Mouse (Mus musculus): ENCODE measurements at regions not wholly inside any gene's neighbourhood (a gene's known extent, or its start where the extent isn't known, plus 50 kb on each side); places are given as distances from the start of the nearest gene placed in this dataset.

DNA sequence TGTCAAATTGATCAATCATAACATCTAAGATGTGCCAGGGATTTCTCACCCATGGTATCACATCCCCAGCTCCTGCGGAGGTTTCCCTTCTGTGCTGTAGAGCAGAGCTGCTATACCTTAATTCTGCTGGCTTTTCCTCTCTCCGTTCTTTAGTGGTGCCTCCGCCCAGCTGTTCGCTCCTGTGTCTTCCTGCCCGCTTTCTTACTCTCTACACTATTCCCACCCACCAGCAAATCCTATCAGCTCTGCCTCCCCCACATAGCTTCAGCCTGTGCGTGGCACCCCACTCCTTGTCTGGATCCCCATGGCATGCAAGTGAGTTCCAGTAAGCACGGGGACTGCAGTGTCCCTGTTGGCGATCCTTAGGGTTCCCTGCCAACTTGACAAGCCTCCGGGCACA, 204.0 kb upstream of the Hs6st1 start:
- ATAC-seq (replicated peaks; ENCODE audit: low FRiP score) (no peak), DNase-seq (ENCODE audit: low spot score) (no peak)
- Histone ChIP-seq H3K4me2 (no peak overlapping the region), H3K4me3 (ENCODE audit: low read depth, low read length) (no peak overlapping the region), H3K27me3 (replicated peaks; ENCODE audit: control insufficient read depth, insufficient read depth, low read length) (no peaks in the 10 kb centered on the region), H3K4me1 (replicated peaks; ENCODE audit: control insufficient read depth, insufficient read depth, low read length) (no peaks in the 10 kb centered on the region), H3K36me3 (ENCODE audit: control insufficient read depth, insufficient read depth, low read length) (no peaks in the 10 kb centered on the region), H3K9ac (ENCODE audit: low read depth, low read length) (no peak overlapping the region), H3K9me3 (ENCODE audit: control insufficient read depth, low read length) (no peaks in the 10 kb centered on the region), H3K27ac (ENCODE audit: low read depth, low read length) (no peak overlapping the region)
- WGBS = 86% methylated on average over 9 of the region's 9 CpGs

DNA sequence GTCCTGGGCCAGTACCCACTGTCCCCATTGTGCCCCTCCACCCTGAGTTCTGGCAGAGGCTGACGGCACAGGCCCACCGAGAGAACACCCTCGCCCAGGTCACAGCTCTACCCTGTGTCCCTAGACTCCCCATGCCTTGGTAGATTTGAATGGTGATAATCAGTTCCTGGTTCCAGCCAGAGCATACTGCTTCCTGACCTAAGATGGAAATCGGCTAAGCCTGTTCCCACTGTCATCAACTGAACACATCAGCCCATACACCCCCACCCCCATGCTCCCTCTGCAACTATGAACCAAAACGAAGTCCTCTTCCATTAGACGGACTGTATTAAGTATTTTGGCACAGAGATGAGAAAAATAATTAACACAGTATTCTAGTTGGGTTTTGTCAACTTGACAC, 202.9 kb upstream of the Hs6st1 start:
- H3K27ac ChIP-seq (ENCODE audit: low read depth, low read length) = no peak overlapping the region
- no peak overlapping the region for H3K4me2 ChIP-seq
- no peaks in the 10 kb centered on the region for H3K4me1 ChIP-seq (replicated peaks; ENCODE audit: control insufficient read depth, insufficient read depth, low read length)
- no peaks in the 10 kb centered on the region for H3K27me3 ChIP-seq (replicated peaks; ENCODE audit: control insufficient read depth, insufficient read depth, low read length)
- WGBS = 76% methylated on average over 6 of the region's 6 CpGs
- DNase-seq (ENCODE audit: low spot score) = no peak
- H3K4me3 ChIP-seq (ENCODE audit: low read depth, low read length) = no peak overlapping the region
- no peak overlapping the region for H3K9ac ChIP-seq (ENCODE audit: low read depth, low read length)
- H3K36me3 ChIP-seq (ENCODE audit: control insufficient read depth, insufficient read depth, low read length) = no peaks in the 10 kb centered on the region
- H3K9me3 ChIP-seq (ENCODE audit: control insufficient read depth, low read length) = no peaks in the 10 kb centered on the region
- no peak for ATAC-seq (replicated peaks; ENCODE audit: low FRiP score)

DNA sequence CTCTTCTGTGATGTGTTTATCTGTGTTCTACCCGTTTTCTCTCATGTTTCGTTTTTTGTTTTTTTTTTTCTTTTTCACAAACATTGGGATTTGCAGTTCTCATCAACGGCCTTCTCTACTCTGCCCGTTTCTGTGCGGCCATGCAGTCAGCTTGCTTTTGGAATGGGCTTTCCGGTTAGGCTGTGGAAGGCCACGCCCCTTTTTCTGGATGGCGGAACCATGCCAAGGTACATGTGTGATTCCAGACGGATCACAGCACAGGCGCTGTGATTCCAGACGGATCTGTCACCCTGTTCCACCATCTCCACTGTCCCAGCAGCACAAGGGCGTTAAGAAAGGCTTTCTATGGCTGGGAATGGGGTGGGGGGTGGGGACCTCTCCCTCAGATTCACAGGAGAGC, 201.6 kb upstream of the Hs6st1 start:
- no peak overlapping the region for H3K27ac ChIP-seq (ENCODE audit: low read depth, low read length)
- H3K4me2 ChIP-seq = no peak overlapping the region
- no peaks in the 10 kb centered on the region for H3K4me1 ChIP-seq (replicated peaks; ENCODE audit: control insufficient read depth, insufficient read depth, low read length)
- 81% methylated on average over 12 of the region's 12 CpGs for WGBS
- H3K9ac ChIP-seq (ENCODE audit: low read depth, low read length) = no peak overlapping the region
- H3K4me3 ChIP-seq (ENCODE audit: low read depth, low read length) = no peak overlapping the region
- H3K27me3 ChIP-seq (replicated peaks; ENCODE audit: control insufficient read depth, insufficient read depth, low read length) = no peaks in the 10 kb centered on the region
- DNase-seq (ENCODE audit: low spot score) (no peak), ATAC-seq (replicated peaks; ENCODE audit: low FRiP score) (no peak)
- no peaks in the 10 kb centered on the region for H3K36me3 ChIP-seq (ENCODE audit: control insufficient read depth, insufficient read depth, low read length)
- no peaks in the 10 kb centered on the region for H3K9me3 ChIP-seq (ENCODE audit: control insufficient read depth, low read length)

DNA sequence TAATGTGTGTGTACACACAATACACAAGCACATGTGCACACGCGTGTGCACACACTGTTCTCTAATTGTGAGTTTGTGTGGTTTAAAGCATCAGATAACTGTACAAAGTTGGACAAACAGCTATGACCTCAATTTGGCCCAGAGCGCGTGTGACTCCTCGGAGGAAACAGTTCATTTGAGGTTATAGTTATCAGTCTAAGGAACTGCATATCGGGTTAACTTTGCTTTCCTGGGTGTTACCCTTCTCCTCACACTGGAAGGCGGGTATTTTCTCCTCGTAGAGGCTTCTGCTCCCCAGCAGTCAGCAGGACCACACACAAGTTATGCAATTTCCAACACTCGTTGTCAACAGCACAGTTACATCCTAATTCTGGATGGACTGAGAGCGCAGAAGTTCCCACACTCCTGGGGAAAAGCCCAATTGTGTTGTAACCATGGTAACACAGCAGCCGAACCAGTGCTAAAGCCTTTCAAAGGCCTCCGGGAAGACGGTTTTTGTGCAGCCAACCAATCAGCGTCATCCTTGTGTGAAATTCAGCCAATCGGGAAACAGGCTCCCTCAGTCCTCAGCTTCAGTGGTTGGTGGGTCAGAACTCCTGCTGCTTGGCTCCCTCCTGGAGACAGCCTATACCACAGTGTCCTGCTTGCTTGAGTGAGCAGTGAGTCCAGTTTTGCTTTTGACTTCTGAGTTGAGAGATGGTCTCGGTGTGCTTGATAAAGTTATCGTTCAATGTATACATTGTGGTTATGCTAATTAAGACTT, 198.6 kb upstream of the Hs6st1 start:
- Histone ChIP-seq H3K27ac (ENCODE audit: low read depth, low read length) (no peak overlapping the region), H3K4me2 (no peak overlapping the region), H3K4me3 (ENCODE audit: low read depth, low read length) (no peak overlapping the region), H3K36me3 (ENCODE audit: control insufficient read depth, insufficient read depth, low read length) (no peaks in the 10 kb centered on the region), H3K27me3 (replicated peaks; ENCODE audit: control insufficient read depth, insufficient read depth, low read length) (no peaks in the 10 kb centered on the region), H3K4me1 (replicated peaks; ENCODE audit: control insufficient read depth, insufficient read depth, low read length) (no peaks in the 10 kb centered on the region), H3K9me3 (ENCODE audit: control insufficient read depth, low read length) (no peaks in the 10 kb centered on the region), H3K9ac (ENCODE audit: low read depth, low read length) (no peak overlapping the region)
- DNase-seq (ENCODE audit: low spot score) (no peak), ATAC-seq (replicated peaks; ENCODE audit: low FRiP score) (0 out of 2 replicates have a peak, but pooled peaks have one; percentile 18)
- WGBS = 42% methylated on average over 17 of the region's 17 CpGs

DNA sequence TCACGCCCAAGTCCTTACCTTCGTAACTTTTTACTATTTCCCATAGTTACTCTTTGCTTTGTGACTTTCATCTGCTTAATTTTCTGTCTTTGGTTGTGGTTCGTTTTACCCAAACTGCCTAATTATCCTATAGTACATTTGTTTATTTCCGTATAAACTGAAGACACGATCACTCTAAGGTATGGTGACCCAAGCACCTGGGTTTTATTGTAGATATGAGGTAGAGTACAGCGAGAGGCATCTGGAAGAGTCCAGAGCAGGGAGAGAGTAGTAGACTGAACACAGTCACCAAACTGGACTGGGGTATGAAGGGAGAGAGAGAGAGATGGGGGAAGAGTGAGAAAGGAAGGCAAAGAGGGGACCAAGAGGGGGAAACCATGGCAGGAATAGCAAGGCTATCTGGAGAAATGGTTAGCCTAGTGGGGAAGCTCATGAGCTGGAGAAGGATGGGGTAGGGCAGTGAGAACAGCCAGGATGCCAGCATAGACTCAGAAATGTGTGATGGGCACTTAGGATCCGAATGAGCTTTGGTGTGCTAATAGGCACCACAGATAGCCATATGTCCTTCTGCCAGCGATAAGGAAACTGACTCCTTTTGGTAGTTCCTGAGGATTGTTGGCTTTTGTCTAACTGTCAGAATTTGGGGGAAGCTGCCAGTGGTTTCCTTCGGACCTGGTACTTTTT, 197.9 kb upstream of the Hs6st1 start:
- Histone ChIP-seq H3K27me3 (replicated peaks; ENCODE audit: control insufficient read depth, insufficient read depth, low read length) (no peaks in the 10 kb centered on the region), H3K4me1 (replicated peaks; ENCODE audit: control insufficient read depth, insufficient read depth, low read length) (no peaks in the 10 kb centered on the region), H3K9ac (ENCODE audit: low read depth, low read length) (no peak overlapping the region), H3K4me3 (ENCODE audit: low read depth, low read length) (no peak overlapping the region), H3K36me3 (ENCODE audit: control insufficient read depth, insufficient read depth, low read length) (no peaks in the 10 kb centered on the region), H3K27ac (ENCODE audit: low read depth, low read length) (no peak overlapping the region), H3K9me3 (ENCODE audit: control insufficient read depth, low read length) (no peaks in the 10 kb centered on the region), H3K4me2 (no peak overlapping the region)
- ATAC-seq (replicated peaks; ENCODE audit: low FRiP score) = no peak
- 75% methylated on average over 9 of the region's 9 CpGs for WGBS
- no peak for DNase-seq (ENCODE audit: low spot score)

DNA sequence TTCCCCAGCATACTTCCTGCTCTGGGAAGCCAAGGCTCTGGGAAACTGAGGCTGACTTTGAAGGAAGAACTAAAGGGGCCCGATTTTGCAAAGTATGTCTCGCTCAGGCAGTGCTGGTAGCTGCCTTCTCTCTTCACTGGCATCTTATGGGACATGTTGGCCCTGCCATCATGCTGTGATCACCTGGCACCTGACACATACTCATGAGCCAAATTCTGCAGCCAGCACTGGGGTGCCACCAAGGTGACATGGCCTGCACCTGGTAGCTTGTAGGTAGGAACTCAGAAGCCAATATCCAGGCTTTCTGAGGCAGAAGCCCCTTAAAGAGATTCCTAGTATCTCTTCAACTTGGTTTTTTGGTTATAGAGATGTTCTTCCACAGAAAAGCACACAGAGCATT, 195.2 kb upstream of the Hs6st1 start:
- no peaks in the 10 kb centered on the region; the same call in 1 of the 2 replicates for H3K4me1 ChIP-seq (replicated peaks; ENCODE audit: control insufficient read depth, insufficient read depth, low read length)
- no peak overlapping the region for H3K27ac ChIP-seq (ENCODE audit: low read depth, low read length)
- WGBS = 85% methylated on average over 2 of the region's 2 CpGs
- H3K9me3 ChIP-seq (ENCODE audit: control insufficient read depth, low read length) = no peaks in the 10 kb centered on the region
- no peaks in the 10 kb centered on the region for H3K36me3 ChIP-seq (ENCODE audit: control insufficient read depth, insufficient read depth, low read length)
- no peak overlapping the region for H3K4me2 ChIP-seq
- H3K9ac ChIP-seq (ENCODE audit: low read depth, low read length) = no peak overlapping the region
- DNase-seq (ENCODE audit: low spot score) (no peak), ATAC-seq (replicated peaks; ENCODE audit: low FRiP score) (no peak)
- no peak overlapping the region for H3K4me3 ChIP-seq (ENCODE audit: low read depth, low read length)
- H3K27me3 ChIP-seq (replicated peaks; ENCODE audit: control insufficient read depth, insufficient read depth, low read length) = no peaks in the 10 kb centered on the region

DNA sequence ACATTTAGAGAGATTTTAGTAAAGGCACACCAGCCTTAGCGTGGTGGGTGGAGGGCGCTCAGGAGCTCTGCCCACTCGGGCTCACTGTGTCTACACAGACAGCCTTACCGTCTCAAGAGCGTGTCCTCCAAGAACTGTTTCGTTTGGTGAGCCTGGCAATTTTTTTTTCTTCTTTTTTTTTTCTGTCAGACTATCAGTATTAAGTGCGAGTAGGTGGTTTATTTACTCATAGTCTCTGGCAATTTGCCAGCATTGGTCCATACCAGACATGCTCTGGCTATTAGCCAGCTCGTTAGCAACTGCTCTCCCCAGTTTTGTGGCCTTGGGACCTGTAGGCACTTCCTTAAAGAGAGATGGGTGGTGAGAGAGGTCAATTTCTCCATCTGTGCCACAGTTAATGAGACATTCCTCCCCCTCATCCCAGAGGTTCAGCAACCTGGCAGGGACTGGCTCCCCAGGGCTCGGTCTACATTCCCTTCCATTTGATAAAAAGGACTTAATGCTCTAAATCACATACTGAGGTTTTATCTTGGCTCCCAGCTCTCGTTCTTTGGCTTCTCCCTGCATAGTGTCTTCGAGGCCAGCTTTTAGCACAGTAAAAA, 192.9 kb upstream of the Hs6st1 start:
- Histone ChIP-seq H3K4me1 (replicated peaks; ENCODE audit: control insufficient read depth, insufficient read depth, low read length) (no peaks in the 10 kb centered on the region; the same call in 1 of the 2 replicates), H3K27ac (ENCODE audit: low read depth, low read length) (no peak overlapping the region), H3K36me3 (ENCODE audit: control insufficient read depth, insufficient read depth, low read length) (no peaks in the 10 kb centered on the region), H3K4me3 (ENCODE audit: low read depth, low read length) (no peak overlapping the region), H3K9ac (ENCODE audit: low read depth, low read length) (no peak overlapping the region), H3K4me2 (no peak overlapping the region), H3K9me3 (ENCODE audit: control insufficient read depth, low read length) (no peaks in the 10 kb centered on the region), H3K27me3 (replicated peaks; ENCODE audit: control insufficient read depth, insufficient read depth, low read length) (no peaks in the 10 kb centered on the region)
- ATAC-seq (replicated peaks; ENCODE audit: low FRiP score) (no peak), DNase-seq (ENCODE audit: low spot score) (no peak)
- WGBS = 58% methylated on average over 11 of the region's 11 CpGs

DNA sequence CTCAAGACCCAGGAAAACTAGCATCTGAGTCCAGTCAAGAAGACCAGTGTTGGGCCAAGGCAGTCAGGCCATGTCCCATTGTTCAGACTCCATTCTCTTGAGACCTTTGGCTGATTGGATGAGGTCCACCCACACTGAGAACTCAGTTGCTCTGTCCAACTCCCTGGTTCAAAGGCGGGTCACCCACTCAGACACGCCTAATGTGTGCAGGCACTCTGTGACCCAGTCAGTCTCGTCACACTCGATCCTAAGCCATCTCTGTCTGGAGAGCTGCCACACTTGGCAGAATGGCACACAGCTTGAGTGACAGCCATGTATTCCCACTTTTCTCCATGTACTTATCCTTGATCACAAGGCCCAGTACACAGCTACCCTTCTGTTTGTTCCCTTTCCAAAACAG, 189.8 kb upstream of the Hs6st1 start:
- H3K27ac ChIP-seq (ENCODE audit: low read depth, low read length) = no peak overlapping the region
- 79% methylated on average over 4 of the region's 4 CpGs for WGBS
- no peak overlapping the region for H3K4me2 ChIP-seq
- DNase-seq (ENCODE audit: low spot score) (no peak), ATAC-seq (replicated peaks; ENCODE audit: low FRiP score) (no peak)
- no peaks in the 10 kb centered on the region for H3K36me3 ChIP-seq (ENCODE audit: control insufficient read depth, insufficient read depth, low read length)
- no peaks in the 10 kb centered on the region; the same call in 1 of the 2 replicates for H3K4me1 ChIP-seq (replicated peaks; ENCODE audit: control insufficient read depth, insufficient read depth, low read length)
- H3K27me3 ChIP-seq (replicated peaks; ENCODE audit: control insufficient read depth, insufficient read depth, low read length) = no peaks in the 10 kb centered on the region
- H3K9me3 ChIP-seq (ENCODE audit: control insufficient read depth, low read length) = no peaks in the 10 kb centered on the region
- H3K9ac ChIP-seq (ENCODE audit: low read depth, low read length) = no peak overlapping the region
- H3K4me3 ChIP-seq (ENCODE audit: low read depth, low read length) = no peak overlapping the region
